Mouse (Mus musculus): Measurements from ENCODE around the gene Sez6l. TPM values are rescaled to one million over a fixed set of nuclear protein-coding genes. Genes with fewer than 3 reads are reported as not detected.

Gene Sez6l
- total and polyA plus RNA-seq, 3 experiments: 0.11 TPM; not detected in 2

GRCm38 (mm10) chr5:112615946-112616617 lies 39.1 kb upstream of the Sez6l start:
- ATAC-seq (ENCODE audit: extremely low read depth, insufficient number of reproducible peaks, low FRiP score, poor library complexity, severe bottlenecking) (no peak), DNase-seq (ENCODE audit: low spot score) (no peak)
- Histone ChIP-seq H3K36me3 (replicated peaks) (no peaks in the 10 kb centered on the region), H3K4me1 (ENCODE audit: insufficient read depth, low read depth, low read length) (no peaks in the 10 kb centered on the region), H3K9me3 (replicated peaks) (peaks cover 88% of the 10 kb centered on the region), H3K27me3 (ENCODE audit: insufficient read depth, low read length) (no peaks in the 10 kb centered on the region), H3K4me3 (ENCODE audit: low read depth, low read length) (no peak overlapping the region)
- no peak for TF ChIP-seq GATA1 (IDR thresholded peaks at IDR 0.05; ENCODE audit: borderline replicate concordance, low read length)
- TF ChIP-seq GATA2 (IDR thresholded peaks at IDR 0.05; ENCODE audit: borderline replicate concordance, low read depth, low read length): no peak

GRCm38 (mm10) chr5:112607867-112608516 lies 31.0 kb upstream of the Sez6l start:
- no peaks in the 10 kb centered on the region for H3K36me3 ChIP-seq (replicated peaks)
- TF ChIP-seq GATA1 (IDR thresholded peaks at IDR 0.05; ENCODE audit: borderline replicate concordance, low read length) (no peak), POLR2AphosphoS5 (IDR thresholded peaks at IDR 0.05; ENCODE audit: insufficient replicate concordance, low read depth, low read length) (no peak), GATA2 (IDR thresholded peaks at IDR 0.05; ENCODE audit: borderline replicate concordance, low read depth, low read length) (no peak), TAL1 (conservative IDR thresholded peaks at IDR 0.05; ENCODE audit: low read depth, low read length) (no peak), CTCF (IDR thresholded peaks at IDR 0.05; ENCODE audit: low read depth, low read length) (no peak)
- no peaks in the 10 kb centered on the region for H3K27me3 ChIP-seq (ENCODE audit: insufficient read depth, low read length)
- H3K9me3 ChIP-seq (replicated peaks): peaks cover 93% of the 10 kb centered on the region
- H3K4me3 ChIP-seq (ENCODE audit: low read depth, low read length): no peak overlapping the region
- H3K4me1 ChIP-seq (ENCODE audit: insufficient read depth, low read depth, low read length): no peaks in the 10 kb centered on the region
- ATAC-seq (ENCODE audit: extremely low read depth, insufficient number of reproducible peaks, low FRiP score, poor library complexity, severe bottlenecking): no peak
- no peak for DNase-seq (ENCODE audit: low spot score)

- no peak for TF ChIP-seq GATA2 (IDR thresholded peaks at IDR 0.05; ENCODE audit: borderline replicate concordance, low read depth, low read length)
- no peak for TF ChIP-seq POLR2AphosphoS5 (IDR thresholded peaks at IDR 0.05; ENCODE audit: insufficient replicate concordance, low read depth, low read length)
- TF ChIP-seq TAL1 (conservative IDR thresholded peaks at IDR 0.05; ENCODE audit: low read depth, low read length): no peak
- no peak for TF ChIP-seq GATA1 (IDR thresholded peaks at IDR 0.05; ENCODE audit: borderline replicate concordance, low read length)
- TF ChIP-seq CTCF (IDR thresholded peaks at IDR 0.05; ENCODE audit: low read depth, low read length): no peak
- Histone ChIP-seq H3K27me3 (ENCODE audit: insufficient read depth, low read length) (no peaks in the 10 kb centered on the region), H3K4me3 (ENCODE audit: low read depth, low read length) (no peak overlapping the region), H3K36me3 (replicated peaks) (no peaks in the 10 kb centered on the region), H3K9me3 (replicated peaks) (peaks cover 94% of the 10 kb centered on the region), H3K4me1 (ENCODE audit: insufficient read depth, low read depth, low read length) (no peaks in the 10 kb centered on the region)
- no peak for DNase-seq (ENCODE audit: low spot score)
- no peak for ATAC-seq (ENCODE audit: extremely low read depth, insufficient number of reproducible peaks, low FRiP score, poor library complexity, severe bottlenecking)
Measured at GRCm38 (mm10) chr5:112607119-112607518, 30.1 kb upstream of the Sez6l start.

- Histone ChIP-seq H3K9me3 (replicated peaks) (peaks cover 93% of the 10 kb centered on the region), H3K4me1 (ENCODE audit: insufficient read depth, low read depth, low read length) (no peaks in the 10 kb centered on the region), H3K36me3 (replicated peaks) (no peaks in the 10 kb centered on the region), H3K27me3 (ENCODE audit: insufficient read depth, low read length) (no peaks in the 10 kb centered on the region), H3K4me3 (ENCODE audit: low read depth, low read length) (no peak overlapping the region)
- TF ChIP-seq POLR2AphosphoS5 (IDR thresholded peaks at IDR 0.05; ENCODE audit: insufficient replicate concordance, low read depth, low read length) (no peak), TAL1 (conservative IDR thresholded peaks at IDR 0.05; ENCODE audit: low read depth, low read length) (no peak), GATA1 (IDR thresholded peaks at IDR 0.05; ENCODE audit: borderline replicate concordance, low read length) (no peak), CTCF (IDR thresholded peaks at IDR 0.05; ENCODE audit: low read depth, low read length) (no peak)
- DNase-seq (ENCODE audit: low spot score) (no peak), ATAC-seq (ENCODE audit: extremely low read depth, insufficient number of reproducible peaks, low FRiP score, poor library complexity, severe bottlenecking) (no peak)
Measured at GRCm38 (mm10) chr5:112605371-112605770, 28.4 kb upstream of the Sez6l start.

- TF ChIP-seq GATA1 (IDR thresholded peaks at IDR 0.05; ENCODE audit: borderline replicate concordance, low read length): no peak
- TF ChIP-seq POLR2AphosphoS5 (IDR thresholded peaks at IDR 0.05; ENCODE audit: insufficient replicate concordance, low read depth, low read length): no peak
- no peak for TF ChIP-seq GATA2 (IDR thresholded peaks at IDR 0.05; ENCODE audit: borderline replicate concordance, low read depth, low read length)
- no peak for ATAC-seq (ENCODE audit: extremely low read depth, insufficient number of reproducible peaks, low FRiP score, poor library complexity, severe bottlenecking)
- Histone ChIP-seq H3K4me1 (ENCODE audit: insufficient read depth, low read depth, low read length) (no peaks in the 10 kb centered on the region), H3K27me3 (ENCODE audit: insufficient read depth, low read length) (no peaks in the 10 kb centered on the region), H3K9me3 (replicated peaks) (peaks cover 94% of the 10 kb centered on the region), H3K4me3 (ENCODE audit: low read depth, low read length) (no peak overlapping the region), H3K36me3 (replicated peaks) (no peaks in the 10 kb centered on the region)
- DNase-seq (ENCODE audit: low spot score): no peak
Measured at GRCm38 (mm10) chr5:112604251-112604650, 27.3 kb upstream of the Sez6l start.

- TF ChIP-seq CTCF (IDR thresholded peaks at IDR 0.05; ENCODE audit: low read depth, low read length) (no peak), GATA1 (IDR thresholded peaks at IDR 0.05; ENCODE audit: borderline replicate concordance, low read length) (no peak), POLR2AphosphoS5 (IDR thresholded peaks at IDR 0.05; ENCODE audit: insufficient replicate concordance, low read depth, low read length) (no peak), TAL1 (conservative IDR thresholded peaks at IDR 0.05; ENCODE audit: low read depth, low read length) (no peak), GATA2 (IDR thresholded peaks at IDR 0.05; ENCODE audit: borderline replicate concordance, low read depth, low read length) (no peak)
- no peaks in the 10 kb centered on the region for H3K4me1 ChIP-seq (ENCODE audit: insufficient read depth, low read depth, low read length)
- no peaks in the 10 kb centered on the region for H3K27me3 ChIP-seq (ENCODE audit: insufficient read depth, low read length)
- no peak for DNase-seq (ENCODE audit: low spot score)
- no peaks in the 10 kb centered on the region for H3K36me3 ChIP-seq (replicated peaks)
- no peak for ATAC-seq (ENCODE audit: extremely low read depth, insufficient number of reproducible peaks, low FRiP score, poor library complexity, severe bottlenecking)
- no peak overlapping the region; the same call in 1 of the 2 replicates for H3K4me3 ChIP-seq (ENCODE audit: low read depth, low read length)
- peaks cover 94% of the 10 kb centered on the region for H3K9me3 ChIP-seq (replicated peaks)
Measured at GRCm38 (mm10) chr5:112603594-112603993, 26.6 kb upstream of the Sez6l start.
